Mouse (Mus musculus) ES-Bruce4 (cell line): ENCODE data around the gene Pate4. TPM values are rescaled to one million over a fixed set of nuclear protein-coding genes. Genes with fewer than 3 reads are reported as not detected.
A peak's percentile ranks its signal among the peaks of the same experiment; 100 is the strongest.

Experiments
- H3K27ac ChIP-seq: 2 replicates; pipeline ENCODE4 v1.5.1; 2012; ENCODE audit warnings: low read length, inconsistent platforms; ENCODE audit not compliant: insufficient read depth
- H3K27me3 ChIP-seq: 2 replicates; pipeline ENCODE4 v1.6.1; 2012; ENCODE audit warnings: mild to moderate bottlenecking, low read length, inconsistent platforms; ENCODE audit not compliant: control insufficient read depth, poor library complexity, insufficient read depth, severe bottlenecking
- H3K36me3 ChIP-seq: 2 replicates; pipeline ENCODE4 v1.6.1; 2012; ENCODE audit warnings: inconsistent platforms, mild to moderate bottlenecking, low read length, moderate library complexity; ENCODE audit not compliant: control insufficient read depth, poor library complexity, insufficient read depth, severe bottlenecking
- H3K4me1 ChIP-seq: one replicate; pipeline ENCODE4 v1.8.1; 2011; ENCODE audit warnings: low read length; ENCODE audit not compliant: control insufficient read depth, insufficient read depth
- H3K4me3 ChIP-seq: 2 replicates; pipeline ENCODE4 v1.5.1; 2011; ENCODE audit warnings: low read depth, mild to moderate bottlenecking, low read length
- H3K9ac ChIP-seq: 2 replicates; pipeline ENCODE4 v1.6.1; 2012; ENCODE audit warnings: low read depth, mild to moderate bottlenecking, inconsistent platforms; ENCODE audit not compliant: poor library complexity, severe bottlenecking
- H3K9me3 ChIP-seq: replicated peaks from 2 replicates; pipeline ENCODE4 v1.6.1; 2012; ENCODE audit warnings: mild to moderate bottlenecking, low read length, inconsistent platforms; ENCODE audit not compliant: control insufficient read depth, poor library complexity, insufficient read depth, severe bottlenecking
- CTCF ChIP-seq: IDR thresholded peaks from one replicate; pipeline ENCODE4 v1.8.1; 2011; ENCODE audit warnings: low read depth, low read length
- EP300 ChIP-seq: IDR thresholded peaks from 2 replicates; pipeline ENCODE4 v1.6.1; 2011; ENCODE audit warnings: low read depth, low read length; ENCODE audit not compliant: insufficient read depth
- POLR2A ChIP-seq: IDR thresholded peaks from one replicate; pipeline ENCODE4 v1.8.1; 2011; ENCODE audit warnings: low read length; ENCODE audit not compliant: insufficient read depth
- polyA plus RNA-seq: library from polyadenylated mRNA; stranded (reverse); fragments of >200 nt; gene quantifications from 2 replicates; pipeline ENCODE4 v1.2.4, GENCODE M21; 2011; ENCODE audit warnings: low read depth; ENCODE audit not compliant: missing spikeins, insufficient read depth, insufficient read length

The Pate4 gene
- polyA plus RNA-seq, 1 experiment: not detected

DNA sequence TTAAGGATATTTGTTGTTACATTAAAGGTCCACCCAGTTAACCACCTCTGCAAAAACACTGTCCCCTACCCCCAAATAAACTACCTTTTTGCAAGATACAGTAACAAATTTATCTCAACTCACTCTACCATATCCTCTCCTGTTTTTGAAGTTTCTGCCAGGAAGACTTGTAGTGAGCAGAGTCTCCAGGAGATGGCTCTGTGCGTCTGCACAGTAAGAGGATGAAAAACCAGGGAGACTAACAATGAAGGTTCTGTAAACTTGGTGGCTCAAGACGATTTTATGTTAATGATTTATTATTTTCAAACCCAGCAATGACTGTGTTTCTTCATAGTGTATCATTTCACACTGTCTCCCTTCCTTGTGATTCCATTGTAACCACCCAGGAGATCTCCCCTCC lies 18.8 kb downstream of the Pate4 start:
- TF ChIP-seq EP300 (no peak), POLR2A (no peak), CTCF (peak; percentile 19)
- Histone ChIP-seq H3K9ac (no peak overlapping the region), H3K27me3 (no peaks in the 10 kb centered on the region), H3K36me3 (no peaks in the 10 kb centered on the region), H3K9me3 (no peaks in the 10 kb centered on the region), H3K4me3 (no peak overlapping the region), H3K4me1 (no peaks in the 10 kb centered on the region), H3K27ac (no peak overlapping the region)

DNA sequence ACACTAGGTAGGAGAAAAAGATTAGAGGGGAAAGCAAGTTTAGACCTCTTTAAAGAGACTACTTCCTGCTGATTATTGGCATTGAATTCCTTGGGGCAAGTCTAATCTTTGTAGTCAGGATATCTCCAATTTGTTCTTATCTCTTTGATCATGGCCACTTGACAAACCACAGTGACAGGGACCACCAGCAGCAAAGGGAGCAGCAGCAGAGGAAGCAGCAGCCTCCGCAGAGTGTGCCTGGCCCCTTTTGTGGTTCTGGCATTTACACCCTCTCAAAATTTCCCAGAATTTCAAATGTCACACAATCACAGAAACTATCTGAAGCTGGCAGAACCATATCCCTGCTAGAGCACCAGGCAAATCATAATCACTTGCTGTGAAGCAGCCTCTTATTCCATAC lies 24.1 kb downstream of the Pate4 start:
- Histone ChIP-seq H3K9ac (no peak overlapping the region), H3K27me3 (no peaks in the 10 kb centered on the region), H3K4me3 (no peak overlapping the region), H3K27ac (no peak overlapping the region), H3K4me1 (no peaks in the 10 kb centered on the region), H3K36me3 (no peaks in the 10 kb centered on the region), H3K9me3 (no peaks in the 10 kb centered on the region)
- TF ChIP-seq POLR2A (no peak), CTCF (no peak), EP300 (no peak)

DNA sequence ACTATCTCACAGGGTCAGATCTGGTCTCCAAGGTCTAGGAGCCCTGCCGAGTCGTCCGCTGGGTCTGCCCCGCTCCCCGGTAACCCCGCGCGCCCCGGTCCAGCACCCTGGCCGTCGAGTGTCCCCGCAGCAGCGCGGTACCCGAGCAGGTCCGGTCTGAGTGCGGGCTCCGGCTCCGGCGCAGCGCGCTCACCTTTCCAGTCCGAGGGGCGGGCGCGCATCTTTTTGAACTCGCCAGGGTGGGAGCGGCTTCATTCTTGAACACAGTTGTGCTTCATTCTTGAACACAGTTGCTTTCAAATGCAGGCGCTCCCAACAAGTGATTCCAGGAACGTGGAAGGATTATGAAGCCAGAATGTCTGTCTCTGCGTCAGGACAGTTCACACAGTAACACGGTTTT lies 37.3 kb downstream of the Pate4 start:
- TF ChIP-seq EP300: no peak
- no peak for TF ChIP-seq POLR2A
- no peak for TF ChIP-seq CTCF
- Histone ChIP-seq H3K27ac (no peak overlapping the region), H3K9ac (peak overlapping the region; percentile 47; the same call in 1 of the 2 replicates), H3K27me3 (no peaks in the 10 kb centered on the region), H3K4me3 (peak overlapping the region; percentile 52), H3K9me3 (no peaks in the 10 kb centered on the region), H3K4me1 (no peaks in the 10 kb centered on the region), H3K36me3 (no peaks in the 10 kb centered on the region)

DNA sequence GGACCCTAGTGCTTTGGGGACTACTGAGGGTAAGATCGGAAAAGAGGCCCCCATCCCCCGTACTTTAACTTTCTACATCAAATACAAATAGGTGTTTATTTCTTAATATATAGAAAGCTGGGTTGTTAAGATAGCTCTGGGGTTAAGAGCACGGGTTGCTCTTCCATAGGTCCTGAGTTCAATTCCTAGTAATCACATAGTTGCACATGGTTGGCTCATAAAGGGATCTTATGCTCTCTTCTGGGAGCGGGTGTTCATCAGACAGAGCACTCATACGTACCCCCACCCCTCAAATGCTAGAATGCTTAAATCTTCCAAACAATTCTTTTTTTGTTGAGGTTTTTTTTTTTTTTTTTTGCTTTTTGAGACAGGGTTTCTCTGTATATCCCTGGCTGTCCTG lies 41.1 kb downstream of the Pate4 start:
- TF ChIP-seq CTCF: no peak
- no peak for TF ChIP-seq POLR2A
- no peak for TF ChIP-seq EP300
- H3K27me3 ChIP-seq: no peaks in the 10 kb centered on the region
- peak overlapping the region; percentile 50 for H3K4me3 ChIP-seq
- no peaks in the 10 kb centered on the region for H3K9me3 ChIP-seq
- H3K9ac ChIP-seq: peak overlapping the region; percentile 61
- peaks cover 27% of the 10 kb centered on the region for H3K36me3 ChIP-seq
- no peaks in the 10 kb centered on the region for H3K4me1 ChIP-seq
- no peak overlapping the region for H3K27ac ChIP-seq

DNA sequence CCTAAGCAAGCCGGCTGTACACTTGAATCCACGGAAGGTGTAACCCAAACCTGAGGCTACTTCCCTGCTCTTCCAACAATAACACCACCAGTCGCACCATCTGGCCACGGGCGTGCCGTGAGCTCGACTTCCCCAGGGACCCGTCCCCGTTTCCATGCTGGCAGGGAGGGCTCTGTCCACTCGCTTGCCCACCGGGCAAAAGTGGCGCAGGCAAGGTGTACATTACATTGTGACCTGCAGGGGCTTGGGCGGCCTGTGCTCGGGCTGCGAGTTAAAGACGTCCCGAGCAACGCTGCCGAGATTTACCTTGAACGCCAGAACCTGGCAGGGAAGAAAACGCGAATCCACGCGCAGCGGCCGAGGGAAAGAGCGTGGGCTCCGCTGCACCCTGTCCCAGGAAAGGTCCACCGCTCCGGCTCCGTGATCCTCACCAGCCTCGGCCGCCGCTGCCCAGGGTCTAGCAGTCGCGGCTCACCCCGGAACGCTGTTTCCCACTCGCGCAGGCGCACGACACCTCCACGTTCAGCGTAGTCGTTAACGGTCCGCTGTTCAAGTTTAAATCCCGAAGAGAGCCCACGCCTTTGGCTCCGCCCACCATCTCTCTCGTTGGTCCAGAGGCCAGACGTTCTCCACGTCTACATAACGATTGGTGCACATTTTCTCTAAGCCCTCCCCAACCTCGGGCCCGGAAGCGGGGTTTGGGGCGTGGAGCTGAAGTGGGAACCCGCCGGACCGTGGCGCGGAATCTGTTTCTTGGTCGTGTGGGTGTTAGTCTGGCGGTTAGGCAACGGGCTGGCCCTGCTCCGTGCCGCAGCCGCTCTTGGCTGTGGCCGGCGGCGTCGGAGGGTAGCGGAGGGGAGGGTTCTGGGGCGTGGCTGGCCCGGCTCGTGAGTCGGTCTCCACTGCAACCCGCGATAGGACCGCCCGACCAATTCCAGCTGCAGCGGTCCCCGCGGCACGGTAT lies 41.9 kb downstream of the Pate4 start, which contains the start of the genes Pate2 and Hyls1:
TSS of gene Pate2 (plus strand) at position 714 of the 964 bp plus-strand sequence.
TSS of gene Hyls1 (minus strand) at position 828 of the 964 bp plus-strand sequence.
- peak within 1 kb of the TSS; percentile 47 for H3K27ac ChIP-seq
- TF ChIP-seq EP300: no peak
- peak; percentile 48 for TF ChIP-seq POLR2A
- no peaks in the 10 kb centered on the region for H3K4me1 ChIP-seq
- H3K36me3 ChIP-seq: peaks cover 35% of the 10 kb centered on the region
- peak within 1 kb of the TSS; percentile 81 for H3K4me3 ChIP-seq
- no peaks in the 10 kb centered on the region for H3K27me3 ChIP-seq
- peak within 1 kb of the TSS; percentile 61 for H3K9ac ChIP-seq
- H3K9me3 ChIP-seq: no peaks in the 10 kb centered on the region

DNA sequence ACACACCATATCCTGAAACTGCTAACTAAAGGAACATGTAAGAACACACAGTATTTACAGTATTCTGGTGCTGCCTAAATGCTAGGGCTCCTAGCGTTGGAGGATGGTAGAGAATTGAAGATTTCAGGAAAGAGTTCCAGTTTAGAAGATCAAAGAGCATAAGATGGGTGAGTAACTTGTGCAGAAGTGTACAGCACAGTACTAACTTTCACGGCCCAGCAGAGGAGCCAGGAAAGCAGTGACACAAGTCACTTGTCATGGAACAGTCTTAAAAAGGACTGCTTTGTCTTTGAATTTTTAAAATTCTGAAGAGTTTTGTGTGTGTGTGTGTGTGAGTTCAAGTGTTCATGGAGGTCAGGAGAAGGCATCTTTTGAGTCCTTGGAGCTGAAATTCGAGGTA lies 43.7 kb downstream of the Pate4 start:
- Histone ChIP-seq H3K9me3 (no peaks in the 10 kb centered on the region), H3K4me1 (no peaks in the 10 kb centered on the region), H3K9ac (no peak overlapping the region), H3K36me3 (peaks cover 46% of the 10 kb centered on the region), H3K27me3 (no peaks in the 10 kb centered on the region), H3K27ac (no peak overlapping the region), H3K4me3 (no peak overlapping the region)
- TF ChIP-seq POLR2A (no peak), CTCF (no peak), EP300 (no peak)
